Mouse (Mus musculus): Measurements from ENCODE around the gene Olfr1199. TPM values are rescaled to one million over a fixed set of nuclear protein-coding genes. Genes with fewer than 3 reads are reported as not detected.

Olfr1199 gene
- not detected in 2 replicates for polyA plus RNA-seq (2014; fragmentation: Nextera tagmentation; extraction: Ambion mirVana)

DNA sequence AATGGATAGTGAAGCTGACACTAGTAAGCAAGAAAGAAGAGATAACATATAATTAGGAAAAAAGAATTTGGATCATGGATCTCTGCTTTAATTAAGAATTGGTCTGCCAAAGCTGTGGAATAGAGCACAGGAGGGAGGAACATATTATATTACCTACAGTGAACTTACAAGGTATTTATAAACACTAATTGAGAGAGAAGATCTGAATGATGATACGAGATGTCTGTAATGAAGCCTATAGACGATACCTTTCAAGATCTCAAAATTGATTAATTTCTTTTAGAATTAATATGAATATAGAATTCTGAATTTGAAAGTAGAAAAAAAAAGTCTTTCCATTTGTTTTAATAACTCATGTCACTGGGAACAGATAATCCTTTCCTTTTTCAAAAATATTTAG lies at the start of gene Olfr1199:
Olfr1199 (minus strand) TSS at position 101 of the 400 bp plus-strand sequence.
- Histone ChIP-seq H3K27me3 (ENCODE audit: control insufficient read depth, insufficient read depth, low read length) (no peaks in the 10 kb centered on the region), H3K9ac (ENCODE audit: low read length) (no peak within 1 kb of the TSS), H3K9me3 (ENCODE audit: control insufficient read depth, low read length) (no peaks in the 10 kb centered on the region), H3K36me3 (ENCODE audit: control insufficient read depth, insufficient read depth, low read length) (no peaks in the 10 kb centered on the region), H3K4me3 (ENCODE audit: low read depth, low read length) (no peak within 1 kb of the TSS), H3K27ac (ENCODE audit: low read depth, low read length) (no peak within 1 kb of the TSS), H3K4me1 (ENCODE audit: control insufficient read depth, insufficient read depth, low read length) (no peaks in the 10 kb centered on the region), H3K4me2 (ENCODE audit: low read depth) (no peak within 1 kb of the TSS)
- ATAC-seq (ENCODE audit: insufficient read depth, low FRiP score, low TSS enrichment) = no peak
- WGBS = 90% methylated on average over 2 of the region's 2 CpGs
- DNase-seq (ENCODE audit: low spot score) = no peak

- 89% methylated on average over 6 of the region's 6 CpGs for WGBS
- H3K27me3 ChIP-seq (ENCODE audit: control insufficient read depth, insufficient read depth, low read length) = no peaks in the 10 kb centered on the region
- no peak within 1 kb of the TSS for H3K9ac ChIP-seq (ENCODE audit: low read length)
- H3K27ac ChIP-seq (ENCODE audit: low read depth, low read length) = no peak within 1 kb of the TSS
- H3K4me2 ChIP-seq (ENCODE audit: low read depth) = no peak within 1 kb of the TSS
- no peaks in the 10 kb centered on the region for H3K9me3 ChIP-seq (ENCODE audit: control insufficient read depth, low read length)
- DNase-seq (ENCODE audit: low spot score) (no peak), ATAC-seq (ENCODE audit: insufficient read depth, low FRiP score, low TSS enrichment) (no peak)
- H3K4me3 ChIP-seq (ENCODE audit: low read depth, low read length) = no peak within 1 kb of the TSS
- no peaks in the 10 kb centered on the region for H3K4me1 ChIP-seq (ENCODE audit: control insufficient read depth, insufficient read depth, low read length)
- no peaks in the 10 kb centered on the region for H3K36me3 ChIP-seq (ENCODE audit: control insufficient read depth, insufficient read depth, low read length)
Measured at GRCm38 (mm10) chr2:88792736-88793135, 32.5 kb upstream of the Olfr1199 start, which contains the start of gene Olfr1201. TSS of gene Olfr1201 (plus strand) at chr2:88793036.

- no peak for DNase-seq (ENCODE audit: low spot score)
- WGBS = 92% methylated on average over 2 of the region's 2 CpGs
- Histone ChIP-seq H3K4me1 (ENCODE audit: control insufficient read depth, insufficient read depth, low read length) (no peaks in the 10 kb centered on the region), H3K27me3 (ENCODE audit: control insufficient read depth, insufficient read depth, low read length) (no peaks in the 10 kb centered on the region), H3K9ac (ENCODE audit: low read length) (no peak within 1 kb of the TSS), H3K4me3 (ENCODE audit: low read depth, low read length) (no peak within 1 kb of the TSS), H3K9me3 (ENCODE audit: control insufficient read depth, low read length) (no peaks in the 10 kb centered on the region), H3K36me3 (ENCODE audit: control insufficient read depth, insufficient read depth, low read length) (no peaks in the 10 kb centered on the region), H3K4me2 (ENCODE audit: low read depth) (no peak within 1 kb of the TSS), H3K27ac (ENCODE audit: low read depth, low read length) (no peak within 1 kb of the TSS)
- no peak for ATAC-seq (ENCODE audit: insufficient read depth, low FRiP score, low TSS enrichment)
Measured at GRCm38 (mm10) chr2:88770388-88770787, 10.1 kb upstream of the Olfr1199 start, which contains the start of gene Olfr1200. TSS of gene Olfr1200 (minus strand) at chr2:88770488.

DNA sequence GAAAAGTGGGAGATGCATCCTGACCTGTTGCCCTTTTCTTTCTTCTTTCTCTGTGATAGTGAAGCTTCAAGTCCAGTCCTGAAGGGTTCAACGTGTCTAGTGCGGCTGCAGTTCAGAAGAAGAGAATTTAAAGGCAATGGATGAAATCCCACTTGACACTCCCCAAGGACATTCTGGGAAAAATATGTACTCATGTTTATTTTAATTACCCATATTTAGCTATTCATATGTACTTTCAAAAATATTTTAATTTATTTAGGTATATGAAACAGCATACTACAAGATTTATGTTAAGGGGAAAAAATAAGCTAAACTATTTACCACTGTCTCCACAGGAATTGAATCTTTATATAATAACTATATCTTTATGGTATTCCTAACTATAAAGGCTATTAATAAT lies 9.0 kb downstream of the Olfr1199 start, which contains the start of gene Olfr1198:
Olfr1198 (minus strand) TSS at position 101 of the 400 bp plus-strand sequence.
- ATAC-seq (ENCODE audit: insufficient read depth, low FRiP score, low TSS enrichment) (no peak), DNase-seq (ENCODE audit: low spot score) (no peak)
- H3K4me3 ChIP-seq (ENCODE audit: low read depth, low read length) = no peak within 1 kb of the TSS
- H3K9ac ChIP-seq (ENCODE audit: low read length) = no peak within 1 kb of the TSS
- 88% methylated on average over 2 of the region's 2 CpGs for WGBS
- no peak within 1 kb of the TSS for H3K4me2 ChIP-seq (ENCODE audit: low read depth)
- no peaks in the 10 kb centered on the region for H3K27me3 ChIP-seq (ENCODE audit: control insufficient read depth, insufficient read depth, low read length)
- H3K4me1 ChIP-seq (ENCODE audit: control insufficient read depth, insufficient read depth, low read length) = no peaks in the 10 kb centered on the region
- no peaks in the 10 kb centered on the region for H3K36me3 ChIP-seq (ENCODE audit: control insufficient read depth, insufficient read depth, low read length)
- no peak within 1 kb of the TSS for H3K27ac ChIP-seq (ENCODE audit: low read depth, low read length)
- no peaks in the 10 kb centered on the region for H3K9me3 ChIP-seq (ENCODE audit: control insufficient read depth, low read length)

- no peaks in the 10 kb centered on the region for H3K9me3 ChIP-seq (ENCODE audit: control insufficient read depth, low read length)
- no peaks in the 10 kb centered on the region for H3K36me3 ChIP-seq (ENCODE audit: control insufficient read depth, insufficient read depth, low read length)
- no peak for ATAC-seq (ENCODE audit: insufficient read depth, low FRiP score, low TSS enrichment)
- no peak overlapping the region for H3K9ac ChIP-seq (ENCODE audit: low read length)
- no peak overlapping the region for H3K4me3 ChIP-seq (ENCODE audit: low read depth, low read length)
- H3K4me1 ChIP-seq (ENCODE audit: control insufficient read depth, insufficient read depth, low read length) = no peaks in the 10 kb centered on the region
- DNase-seq (ENCODE audit: low spot score) = no peak
- H3K4me2 ChIP-seq (ENCODE audit: low read depth) = no peak overlapping the region
- WGBS = 77% methylated on average over 3 of the region's 3 CpGs
- no peak overlapping the region for H3K27ac ChIP-seq (ENCODE audit: low read depth, low read length)
- H3K27me3 ChIP-seq (ENCODE audit: control insufficient read depth, insufficient read depth, low read length) = no peaks in the 10 kb centered on the region
Measured at GRCm38 (mm10) chr2:88743379-88743778, 16.9 kb downstream of the Olfr1199 start.

DNA sequence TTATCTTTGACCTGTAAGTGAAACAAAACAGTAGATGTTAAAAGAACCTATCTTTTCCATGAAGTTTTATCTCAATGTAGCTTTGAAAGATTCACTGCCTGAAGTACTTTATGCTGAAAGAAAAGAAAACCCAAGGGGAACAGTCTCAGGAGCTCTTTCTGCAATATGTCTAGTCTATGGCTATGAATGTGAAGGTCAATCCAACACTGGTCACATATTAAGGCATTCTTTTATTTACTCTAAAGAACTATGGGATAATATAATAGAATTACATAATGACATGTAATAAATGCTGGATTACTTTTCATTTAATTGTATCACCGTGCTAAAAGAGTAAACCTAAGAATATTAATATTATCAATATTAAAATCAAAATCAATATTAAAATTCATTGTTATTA lies 28.0 kb downstream of the Olfr1199 start, which contains the start of gene Olfr1197:
Olfr1197 (minus strand) TSS at position 101 of the 400 bp plus-strand sequence.
- Histone ChIP-seq H3K4me2 (ENCODE audit: low read depth) (no peak within 1 kb of the TSS), H3K9ac (ENCODE audit: low read length) (no peak within 1 kb of the TSS), H3K9me3 (ENCODE audit: control insufficient read depth, low read length) (no peaks in the 10 kb centered on the region), H3K4me3 (ENCODE audit: low read depth, low read length) (no peak within 1 kb of the TSS), H3K36me3 (ENCODE audit: control insufficient read depth, insufficient read depth, low read length) (no peaks in the 10 kb centered on the region), H3K27me3 (ENCODE audit: control insufficient read depth, insufficient read depth, low read length) (no peaks in the 10 kb centered on the region), H3K27ac (ENCODE audit: low read depth, low read length) (no peak within 1 kb of the TSS), H3K4me1 (ENCODE audit: control insufficient read depth, insufficient read depth, low read length) (no peaks in the 10 kb centered on the region)
- DNase-seq (ENCODE audit: low spot score) = no peak
- 84% methylated on average over 1 of the region's 1 CpGs for WGBS
- no peak for ATAC-seq (ENCODE audit: insufficient read depth, low FRiP score, low TSS enrichment)

GRCm38 (mm10) chr2:88704497-88704896 lies 55.8 kb downstream of the Olfr1199 start, which contains the start of gene Olfr1196:
TSS of gene Olfr1196 (minus strand) at chr2:88704597.
- no peaks in the 10 kb centered on the region for H3K36me3 ChIP-seq (ENCODE audit: control insufficient read depth, insufficient read depth, low read length)
- no peaks in the 10 kb centered on the region for H3K9me3 ChIP-seq (ENCODE audit: control insufficient read depth, low read length)
- no peak for ATAC-seq (ENCODE audit: insufficient read depth, low FRiP score, low TSS enrichment)
- H3K4me1 ChIP-seq (ENCODE audit: control insufficient read depth, insufficient read depth, low read length) = no peaks in the 10 kb centered on the region
- DNase-seq (ENCODE audit: low spot score) = no peak
- no peak within 1 kb of the TSS for H3K4me3 ChIP-seq (ENCODE audit: low read depth, low read length)
- WGBS = 88% methylated on average over 2 of the region's 2 CpGs
- no peak within 1 kb of the TSS for H3K27ac ChIP-seq (ENCODE audit: low read depth, low read length)
- H3K9ac ChIP-seq (ENCODE audit: low read length) = no peak within 1 kb of the TSS
- H3K4me2 ChIP-seq (ENCODE audit: low read depth) = no peak within 1 kb of the TSS
- H3K27me3 ChIP-seq (ENCODE audit: control insufficient read depth, insufficient read depth, low read length) = no peaks in the 10 kb centered on the region

Other genes starting within 250 kb of the Olfr1199 start
- gene Olfr1186, start 241.9 kb downstream of the Olfr1199 start, polyA plus RNA-seq (2014; fragmentation: Nextera tagmentation; extraction: Ambion mirVana) = not detected in 2 replicates
- not detected in 2 replicates for gene Olfr1188, start 203.5 kb downstream of the Olfr1199 start, polyA plus RNA-seq (2014; fragmentation: Nextera tagmentation; extraction: Ambion mirVana)
- gene Olfr1189, start 174.0 kb downstream of the Olfr1199 start, polyA plus RNA-seq (2014; fragmentation: Nextera tagmentation; extraction: Ambion mirVana) = not detected in 2 replicates
- gene Olfr1191-ps1, start 119.9 kb downstream of the Olfr1199 start, polyA plus RNA-seq (2014; fragmentation: Nextera tagmentation; extraction: Ambion mirVana) = not detected in 2 replicates
- not detected in 2 replicates for gene Olfr1192-ps1, start 112.0 kb downstream of the Olfr1199 start, polyA plus RNA-seq (2014; fragmentation: Nextera tagmentation; extraction: Ambion mirVana)
- not detected in 2 replicates for gene Olfr1193, start 84.8 kb downstream of the Olfr1199 start, polyA plus RNA-seq (2014; fragmentation: Nextera tagmentation; extraction: Ambion mirVana)
- not detected in 2 replicates for gene Olfr1195, start 71.3 kb downstream of the Olfr1199 start, polyA plus RNA-seq (2014; fragmentation: Nextera tagmentation; extraction: Ambion mirVana)
- gene Olfr1196, start 55.9 kb downstream of the Olfr1199 start, polyA plus RNA-seq (2014; fragmentation: Nextera tagmentation; extraction: Ambion mirVana) = not detected in 2 replicates
- not detected in 2 replicates for gene Olfr1197, start 28.1 kb downstream of the Olfr1199 start, polyA plus RNA-seq (2014; fragmentation: Nextera tagmentation; extraction: Ambion mirVana)
- not detected in 2 replicates for gene Olfr1198, start 9.1 kb downstream of the Olfr1199 start, polyA plus RNA-seq (2014; fragmentation: Nextera tagmentation; extraction: Ambion mirVana)
- not detected in 2 replicates for gene Olfr1200, start 10.0 kb upstream of the Olfr1199 start, polyA plus RNA-seq (2014; fragmentation: Nextera tagmentation; extraction: Ambion mirVana)
- not detected in 2 replicates for gene Olfr1201, start 32.6 kb upstream of the Olfr1199 start, polyA plus RNA-seq (2014; fragmentation: Nextera tagmentation; extraction: Ambion mirVana)
- not detected in 2 replicates for gene Olfr1202, start 54.0 kb upstream of the Olfr1199 start, polyA plus RNA-seq (2014; fragmentation: Nextera tagmentation; extraction: Ambion mirVana)
- not detected in 2 replicates for gene Olfr1205, start 69.3 kb upstream of the Olfr1199 start, polyA plus RNA-seq (2014; fragmentation: Nextera tagmentation; extraction: Ambion mirVana)
- not detected in 2 replicates for gene Olfr1204, start 88.8 kb upstream of the Olfr1199 start, polyA plus RNA-seq (2014; fragmentation: Nextera tagmentation; extraction: Ambion mirVana)
- not detected in 2 replicates for gene Olfr1206, start 102.8 kb upstream of the Olfr1199 start, polyA plus RNA-seq (2014; fragmentation: Nextera tagmentation; extraction: Ambion mirVana)
- not detected in 2 replicates for gene Olfr1208, start 141.8 kb upstream of the Olfr1199 start, polyA plus RNA-seq (2014; fragmentation: Nextera tagmentation; extraction: Ambion mirVana)
- gene Olfr1209, start 154.7 kb upstream of the Olfr1199 start, polyA plus RNA-seq (2014; fragmentation: Nextera tagmentation; extraction: Ambion mirVana) = not detected in 2 replicates
- gene Olfr1211, start 177.6 kb upstream of the Olfr1199 start, polyA plus RNA-seq (2014; fragmentation: Nextera tagmentation; extraction: Ambion mirVana) = not detected in 2 replicates
- gene Olfr1212, start 193.5 kb upstream of the Olfr1199 start, polyA plus RNA-seq (2014; fragmentation: Nextera tagmentation; extraction: Ambion mirVana) = not detected in 2 replicates
- not detected in 2 replicates for gene Gm13762, start 219.8 kb upstream of the Olfr1199 start, polyA plus RNA-seq (2014; fragmentation: Nextera tagmentation; extraction: Ambion mirVana)
- not detected in 2 replicates for gene Olfr1214, start 232.2 kb upstream of the Olfr1199 start, polyA plus RNA-seq (2014; fragmentation: Nextera tagmentation; extraction: Ambion mirVana)
- not detected in 2 replicates for gene Olfr1215, start 246.5 kb upstream of the Olfr1199 start, polyA plus RNA-seq (2014; fragmentation: Nextera tagmentation; extraction: Ambion mirVana)